Mouse (Mus musculus): Measurements from ENCODE around the gene Tnrc6a. TPM values are rescaled to one million over a fixed set of nuclear protein-coding genes. Genes with fewer than 3 reads are reported as not detected.

Tnrc6a gene
- polyA plus RNA-seq, 1 experiment from 2014 or later, result 70.9 TPM

DNA sequence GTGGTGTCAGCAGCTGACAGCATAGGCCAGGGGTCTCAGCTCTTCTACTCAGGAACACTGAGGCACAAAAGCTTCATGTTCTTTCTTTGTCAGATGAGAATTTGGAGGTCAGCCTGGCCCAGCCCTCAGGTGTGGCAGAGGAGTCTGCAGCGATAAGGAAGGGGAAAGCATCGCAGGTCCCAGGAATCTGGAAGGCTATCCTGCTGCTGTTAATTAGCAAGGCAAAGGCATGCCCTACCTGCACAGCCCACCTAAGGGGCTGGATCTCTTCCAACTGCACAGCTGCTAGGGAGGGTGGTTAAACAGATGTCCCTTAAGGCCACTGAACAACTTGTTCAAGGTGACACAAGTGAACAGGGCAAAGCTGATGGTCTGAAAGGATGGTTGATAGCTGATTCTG, 91.5 kb downstream of the Tnrc6a start:
- H3K4me2 ChIP-seq (replicated peaks), result no peak overlapping the region
- H3K36me3 ChIP-seq, result no peaks in the 10 kb centered on the region
- no peak overlapping the region for H3K9ac ChIP-seq
- H3K4me3 ChIP-seq, result no peak overlapping the region
- H3K9me3 ChIP-seq, result no peaks in the 10 kb centered on the region
- peaks cover 14% of the 10 kb centered on the region for H3K4me1 ChIP-seq
- H3K27ac ChIP-seq, result no peak overlapping the region
- H3K27me3 ChIP-seq, result no peaks in the 10 kb centered on the region
- no peak for ATAC-seq (ENCODE audit: insufficient number of reproducible peaks, insufficient read depth, low FRiP score, low TSS enrichment)
- 55% methylated on average over 2 of the region's 2 CpGs for WGBS

DNA sequence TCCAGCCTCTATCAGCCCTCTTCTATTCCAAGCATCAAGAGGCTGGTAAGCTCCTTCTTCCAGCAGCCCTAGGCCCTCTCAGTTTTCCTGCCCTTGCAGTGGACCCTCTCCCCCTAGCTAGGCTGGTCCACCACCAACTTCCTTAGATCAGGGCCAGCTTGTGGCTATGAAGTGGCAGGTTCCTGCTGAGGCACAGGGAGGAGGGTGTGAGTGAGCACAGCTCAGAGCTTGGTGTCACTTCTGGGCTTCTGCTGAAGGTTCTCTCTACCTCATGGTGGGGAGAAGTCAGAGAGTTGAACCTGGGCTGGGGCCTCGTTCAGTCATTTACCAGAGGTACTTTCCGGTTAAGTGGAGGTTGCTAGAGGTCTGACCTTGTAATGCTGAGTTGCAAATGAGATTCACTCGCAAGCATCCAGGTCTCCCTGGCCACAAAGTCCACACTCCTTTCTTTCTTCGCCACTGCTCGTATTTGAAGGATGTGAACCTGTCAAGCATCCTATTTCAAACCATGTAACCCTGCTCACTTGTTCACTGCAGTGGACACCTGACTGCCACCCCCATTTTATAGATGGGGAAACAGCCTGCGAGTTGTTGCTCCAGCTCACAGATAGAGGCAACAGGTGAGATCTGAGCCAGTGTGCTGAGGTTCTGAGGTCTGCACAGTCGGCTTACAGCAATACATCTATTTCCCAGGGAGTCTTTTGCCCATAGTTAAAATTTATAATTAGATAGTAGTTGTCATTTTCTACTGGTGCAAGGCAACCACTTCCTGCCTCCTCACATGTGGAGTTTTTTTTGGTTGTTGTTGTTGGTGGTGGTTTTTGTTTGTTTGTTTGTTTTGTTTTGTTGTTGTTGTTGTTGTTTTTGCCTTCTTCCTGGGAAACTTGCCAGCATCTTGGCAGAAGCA, 94.0 kb downstream of the Tnrc6a start:
- Histone ChIP-seq H3K4me3 (no peak overlapping the region), H3K27ac (no peak overlapping the region), H3K4me1 (peaks cover 22% of the 10 kb centered on the region), H3K36me3 (no peaks in the 10 kb centered on the region), H3K4me2 (replicated peaks) (no peak overlapping the region), H3K9me3 (no peaks in the 10 kb centered on the region), H3K27me3 (no peaks in the 10 kb centered on the region), H3K9ac (no peak overlapping the region)
- ATAC-seq (ENCODE audit: insufficient number of reproducible peaks, insufficient read depth, low FRiP score, low TSS enrichment), result no peak
- 75% methylated on average over 7 of the region's 7 CpGs for WGBS

DNA sequence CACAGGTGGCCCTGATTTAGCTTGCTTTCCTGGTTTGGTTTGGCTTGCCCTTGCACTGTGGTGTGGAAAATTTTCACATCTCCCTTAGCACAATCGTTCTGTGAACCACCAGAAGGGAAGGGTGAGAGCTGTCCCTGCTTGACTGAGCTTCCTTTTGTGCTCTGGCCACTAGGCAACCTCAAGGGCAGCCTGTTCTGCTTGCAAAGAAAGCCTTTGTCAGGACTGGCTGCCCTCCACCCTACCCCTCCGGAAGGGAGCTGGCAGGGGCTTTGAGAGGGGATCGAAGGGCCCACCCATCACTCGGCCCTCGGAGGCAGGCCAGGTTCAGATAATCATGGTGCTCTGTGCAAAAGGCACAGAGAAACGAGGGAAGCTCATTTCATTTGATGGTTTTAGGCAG, 94.9 kb downstream of the Tnrc6a start:
- no peak for ATAC-seq (ENCODE audit: insufficient number of reproducible peaks, insufficient read depth, low FRiP score, low TSS enrichment)
- Histone ChIP-seq H3K9ac (no peak overlapping the region), H3K9me3 (no peaks in the 10 kb centered on the region), H3K36me3 (no peaks in the 10 kb centered on the region), H3K27ac (no peak overlapping the region), H3K4me3 (no peak overlapping the region), H3K27me3 (no peaks in the 10 kb centered on the region), H3K4me2 (replicated peaks) (no peak overlapping the region), H3K4me1 (peaks cover 22% of the 10 kb centered on the region)
- 26% methylated on average over 6 of the region's 6 CpGs for WGBS

DNA sequence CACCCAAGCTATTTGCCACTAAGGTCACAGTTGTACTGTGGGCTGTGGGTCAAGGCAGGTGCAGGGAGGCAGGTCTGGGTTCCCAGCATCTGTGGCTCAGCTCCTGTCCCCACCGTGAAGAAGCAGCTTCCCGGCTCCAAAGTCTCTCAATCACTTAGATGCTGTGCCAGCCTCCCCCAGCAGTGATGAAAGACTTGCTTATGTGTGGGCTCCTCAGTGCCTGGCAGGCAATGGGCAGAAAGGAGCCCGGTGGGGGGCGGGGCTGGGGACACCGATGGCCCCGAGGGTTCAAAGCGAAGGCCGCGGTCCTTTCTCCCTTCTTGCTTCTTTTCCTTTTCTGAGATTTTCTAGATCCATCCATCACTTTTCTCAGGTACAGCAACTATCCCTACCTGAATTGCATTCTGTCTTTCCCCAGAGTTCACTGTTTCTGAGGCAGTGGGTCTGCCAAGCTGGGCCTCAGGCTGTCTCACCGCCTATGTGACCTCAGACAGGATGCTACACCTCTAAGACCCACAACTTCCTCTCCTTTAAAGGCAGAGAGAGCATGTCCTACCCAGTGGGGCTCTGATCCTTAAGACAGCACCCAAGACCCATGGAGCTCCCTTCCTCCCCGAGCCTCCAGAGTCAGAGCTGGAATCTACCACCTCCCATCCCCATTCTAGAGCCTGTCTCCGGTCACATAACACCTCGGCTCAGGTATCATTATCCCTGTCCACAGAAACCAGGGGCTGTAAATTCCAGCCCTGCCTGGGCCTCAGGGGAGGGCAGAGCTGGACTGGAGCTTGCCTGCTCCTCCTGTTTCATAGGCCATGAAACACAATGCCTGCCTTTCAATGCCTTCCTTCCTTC, 96.3 kb downstream of the Tnrc6a start:
- no peak overlapping the region for H3K9ac ChIP-seq
- no peak overlapping the region for H3K4me3 ChIP-seq
- no peak for ATAC-seq (ENCODE audit: insufficient number of reproducible peaks, insufficient read depth, low FRiP score, low TSS enrichment)
- H3K4me2 ChIP-seq (replicated peaks), result no peak overlapping the region
- H3K27me3 ChIP-seq, result no peaks in the 10 kb centered on the region
- peaks cover 12% of the 10 kb centered on the region for H3K4me1 ChIP-seq
- H3K36me3 ChIP-seq, result no peaks in the 10 kb centered on the region
- WGBS, result 65% methylated on average over 13 of the region's 13 CpGs
- H3K9me3 ChIP-seq, result no peaks in the 10 kb centered on the region
- no peak overlapping the region for H3K27ac ChIP-seq

DNA sequence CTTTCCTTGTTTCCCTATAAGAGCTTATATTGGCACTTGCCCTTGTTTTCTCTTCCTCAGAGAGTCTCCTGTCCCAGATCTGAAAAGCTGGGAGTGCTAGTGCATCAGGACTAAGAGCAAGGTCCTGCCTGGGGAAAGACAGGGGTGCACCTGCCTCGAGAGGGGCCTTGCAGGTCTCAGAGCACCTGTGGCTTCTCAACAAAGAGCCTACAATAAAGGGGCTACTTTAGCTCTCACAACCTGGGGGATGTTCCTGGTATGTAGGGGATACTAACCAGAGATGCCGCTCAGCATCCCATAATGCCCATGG, 96.9 kb downstream of the Tnrc6a start:
- Histone ChIP-seq H3K4me2 (replicated peaks) (no peak overlapping the region), H3K4me3 (no peak overlapping the region), H3K9ac (no peak overlapping the region), H3K9me3 (no peaks in the 10 kb centered on the region), H3K36me3 (no peaks in the 10 kb centered on the region), H3K27ac (no peak overlapping the region), H3K27me3 (no peaks in the 10 kb centered on the region), H3K4me1 (peaks cover 9% of the 10 kb centered on the region; the same call in 1 of the 2 replicates)
- ATAC-seq (ENCODE audit: insufficient number of reproducible peaks, insufficient read depth, low FRiP score, low TSS enrichment), result no peak
- WGBS, result 60% methylated on average over 2 of the region's 2 CpGs

DNA sequence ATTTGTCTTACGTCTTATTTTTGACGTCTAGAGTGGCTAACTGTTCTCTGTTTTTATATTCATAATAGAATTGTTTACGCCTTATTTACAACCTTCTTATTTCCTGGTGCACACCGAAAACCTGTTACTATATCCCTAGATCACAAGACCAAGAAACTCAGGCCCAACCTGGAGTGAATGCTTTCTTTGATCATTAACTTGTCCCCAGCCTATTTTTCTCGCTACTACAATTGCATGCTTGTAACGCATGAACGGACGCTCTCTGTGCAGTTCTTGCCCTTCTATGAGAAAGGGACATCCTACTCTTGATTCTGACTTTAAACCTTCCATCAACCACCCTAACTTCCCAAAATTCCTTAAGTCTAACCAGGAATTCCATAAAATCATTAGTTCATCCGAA, 100.4 kb downstream of the Tnrc6a start:
- H3K27ac ChIP-seq, result no peak overlapping the region
- no peak overlapping the region for H3K9ac ChIP-seq
- no peak overlapping the region for H3K4me2 ChIP-seq (replicated peaks)
- 81% methylated on average over 9 of the region's 9 CpGs for WGBS
- H3K9me3 ChIP-seq, result no peaks in the 10 kb centered on the region
- ATAC-seq (ENCODE audit: insufficient number of reproducible peaks, insufficient read depth, low FRiP score, low TSS enrichment), result no peak
- H3K4me1 ChIP-seq, result peaks cover 9% of the 10 kb centered on the region; the same call in 1 of the 2 replicates
- no peaks in the 10 kb centered on the region for H3K36me3 ChIP-seq
- no peak overlapping the region for H3K4me3 ChIP-seq
- no peaks in the 10 kb centered on the region for H3K27me3 ChIP-seq

DNA sequence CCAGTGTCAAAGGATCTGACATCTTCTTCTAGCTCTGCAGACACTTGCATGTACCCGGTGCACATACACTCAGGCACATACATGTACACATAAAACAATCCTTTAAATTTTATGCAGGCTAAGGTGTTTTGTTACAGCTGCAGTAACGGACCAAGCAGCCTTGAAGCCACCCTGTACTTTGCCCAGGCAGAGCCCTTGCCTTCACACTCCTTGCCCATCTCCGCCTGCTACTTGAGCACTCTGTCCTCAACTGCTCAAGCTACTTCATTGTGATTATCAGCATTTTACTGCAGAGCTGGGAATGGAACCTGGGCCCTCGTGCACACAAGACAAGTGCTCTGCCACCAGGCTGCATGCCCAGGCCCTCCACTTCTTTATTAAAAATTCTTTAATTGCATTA, 101.5 kb downstream of the Tnrc6a start:
- no peak for ATAC-seq (ENCODE audit: insufficient number of reproducible peaks, insufficient read depth, low FRiP score, low TSS enrichment)
- Histone ChIP-seq H3K9me3 (no peaks in the 10 kb centered on the region), H3K4me2 (replicated peaks) (no peak overlapping the region), H3K27me3 (no peaks in the 10 kb centered on the region), H3K36me3 (no peaks in the 10 kb centered on the region), H3K27ac (no peak overlapping the region), H3K4me3 (no peak overlapping the region), H3K9ac (no peak overlapping the region), H3K4me1 (peaks cover 8% of the 10 kb centered on the region; the same call in 1 of the 2 replicates)
- 83% methylated on average over 4 of the region's 4 CpGs for WGBS

DNA sequence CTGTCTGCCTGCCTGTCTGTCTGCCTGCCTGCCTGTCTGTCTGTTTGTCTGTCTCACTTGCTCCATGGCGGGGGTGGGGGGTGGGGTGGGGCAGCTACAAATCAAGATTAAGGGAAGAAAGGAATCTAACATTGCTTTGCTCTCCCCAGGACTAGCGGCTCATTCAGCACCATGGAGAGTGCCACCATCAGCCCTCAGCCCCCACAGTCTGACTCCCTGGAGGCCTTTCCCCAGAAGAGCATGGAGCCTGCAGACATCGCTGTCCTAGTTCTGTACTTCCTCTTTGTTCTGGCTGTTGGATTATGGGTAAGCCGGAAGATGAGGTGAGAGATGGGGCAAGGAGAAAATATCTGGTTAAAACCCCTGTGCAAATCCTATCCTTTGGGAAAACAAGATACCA, 111.8 kb downstream of the Tnrc6a start:
- no peak for ATAC-seq (ENCODE audit: insufficient number of reproducible peaks, insufficient read depth, low FRiP score, low TSS enrichment)
- no peaks in the 10 kb centered on the region for H3K36me3 ChIP-seq
- H3K4me2 ChIP-seq (replicated peaks), result no peak overlapping the region
- H3K27me3 ChIP-seq, result no peaks in the 10 kb centered on the region
- H3K9me3 ChIP-seq, result no peaks in the 10 kb centered on the region
- H3K9ac ChIP-seq, result no peak overlapping the region
- no peak overlapping the region for H3K27ac ChIP-seq
- no peak overlapping the region for H3K4me3 ChIP-seq
- 22% methylated on average over 4 of the region's 4 CpGs for WGBS
- no peaks in the 10 kb centered on the region for H3K4me1 ChIP-seq

DNA sequence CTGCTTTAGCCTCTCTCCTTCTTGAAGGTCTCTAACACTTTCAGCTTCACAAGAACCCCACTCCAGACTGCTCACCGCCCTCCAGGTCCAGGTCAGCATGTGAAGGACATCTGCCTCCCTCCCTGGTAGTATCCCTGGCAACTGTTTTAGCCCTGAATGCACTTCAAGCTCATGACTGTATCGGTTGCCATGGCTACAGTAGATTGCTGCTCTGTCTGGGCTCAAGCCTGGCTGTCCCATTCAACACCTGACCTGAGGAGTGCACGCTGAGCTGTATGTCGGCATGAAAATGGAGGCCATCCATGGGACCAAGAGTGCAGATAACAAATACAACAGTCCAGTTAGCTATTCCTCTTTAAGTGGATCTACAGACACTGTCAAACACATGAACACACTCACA, 114.9 kb downstream of the Tnrc6a start:
- WGBS, result 79% methylated on average over 4 of the region's 4 CpGs
- no peak overlapping the region for H3K9ac ChIP-seq
- no peak for ATAC-seq (ENCODE audit: insufficient number of reproducible peaks, insufficient read depth, low FRiP score, low TSS enrichment)
- no peak overlapping the region for H3K27ac ChIP-seq
- H3K4me2 ChIP-seq (replicated peaks), result no peak overlapping the region
- no peaks in the 10 kb centered on the region for H3K27me3 ChIP-seq
- no peaks in the 10 kb centered on the region for H3K4me1 ChIP-seq
- H3K4me3 ChIP-seq, result no peak overlapping the region
- no peaks in the 10 kb centered on the region for H3K36me3 ChIP-seq
- H3K9me3 ChIP-seq, result no peaks in the 10 kb centered on the region

DNA sequence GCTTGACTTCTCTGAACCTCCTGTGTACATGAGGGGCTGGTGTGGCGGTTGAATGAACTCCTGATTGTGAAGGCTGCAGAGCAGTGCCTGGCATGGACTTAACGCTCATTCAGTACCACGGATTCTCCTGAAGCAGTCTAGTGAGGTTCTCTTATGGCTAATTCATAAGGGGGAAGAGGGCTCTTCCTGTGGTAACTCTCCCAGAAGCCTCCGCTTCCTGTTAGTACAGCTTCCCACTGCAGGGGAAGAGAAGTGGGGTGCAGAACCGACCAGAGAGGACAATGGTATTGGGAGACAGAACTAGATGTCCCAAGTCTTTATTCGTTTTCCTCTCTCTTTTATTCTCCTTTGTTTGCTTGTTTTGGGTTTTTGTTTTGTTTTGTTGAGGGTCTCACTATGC, 116.4 kb downstream of the Tnrc6a start:
- Histone ChIP-seq H3K36me3 (no peaks in the 10 kb centered on the region), H3K27me3 (no peaks in the 10 kb centered on the region), H3K4me3 (no peak overlapping the region), H3K9me3 (no peaks in the 10 kb centered on the region), H3K4me1 (no peaks in the 10 kb centered on the region), H3K9ac (no peak overlapping the region), H3K27ac (no peak overlapping the region), H3K4me2 (replicated peaks) (no peak overlapping the region)
- 71% methylated on average over 6 of the region's 6 CpGs for WGBS
- no peak for ATAC-seq (ENCODE audit: insufficient number of reproducible peaks, insufficient read depth, low FRiP score, low TSS enrichment)

DNA sequence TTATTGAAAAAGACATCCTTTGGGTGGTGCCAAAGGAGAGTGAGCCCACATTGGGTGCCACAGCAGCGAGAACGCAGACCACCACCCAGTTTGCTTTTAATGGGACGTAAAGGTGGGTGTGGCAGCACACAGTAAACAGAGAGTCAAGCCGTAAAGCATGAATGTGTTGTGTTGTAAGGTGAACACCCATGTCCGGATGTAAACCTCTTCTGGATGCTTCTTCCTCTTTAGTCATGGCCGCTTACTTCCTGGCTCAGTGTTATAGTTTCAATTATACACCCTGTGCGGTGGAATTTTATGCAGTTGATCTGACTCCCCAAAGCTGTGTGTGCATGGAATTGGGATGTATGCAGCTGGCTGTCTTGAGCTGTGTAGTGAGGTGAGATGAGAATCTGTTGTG, 118.6 kb downstream of the Tnrc6a start:
- Histone ChIP-seq H3K4me3 (no peak overlapping the region), H3K9ac (no peak overlapping the region), H3K36me3 (no peaks in the 10 kb centered on the region), H3K27ac (no peak overlapping the region), H3K4me2 (replicated peaks) (no peak overlapping the region), H3K9me3 (no peaks in the 10 kb centered on the region), H3K27me3 (no peaks in the 10 kb centered on the region), H3K4me1 (no peaks in the 10 kb centered on the region)
- no peak for ATAC-seq (ENCODE audit: insufficient number of reproducible peaks, insufficient read depth, low FRiP score, low TSS enrichment)
- WGBS, result 90% methylated on average over 7 of the region's 7 CpGs

DNA sequence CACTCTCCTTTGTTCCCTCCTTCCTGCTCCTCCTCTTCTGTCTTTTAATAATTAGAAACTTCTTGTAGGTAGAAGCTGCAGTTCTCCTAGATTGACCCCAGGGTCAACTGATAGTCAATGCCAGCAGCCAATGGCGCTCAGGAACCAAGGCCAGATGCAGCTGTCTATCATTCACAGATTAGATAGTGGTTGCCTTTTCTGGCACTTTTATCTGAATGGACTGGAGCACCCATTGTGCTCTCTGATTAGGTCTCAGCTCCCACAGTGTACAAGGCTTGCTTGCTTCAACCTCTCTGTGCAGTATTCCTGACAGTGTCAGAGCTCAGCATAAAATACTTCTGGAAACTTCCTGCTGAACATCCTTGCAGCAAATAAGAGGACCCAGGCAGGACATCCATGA, 121.1 kb downstream of the Tnrc6a start:
- H3K4me2 ChIP-seq (replicated peaks), result no peak overlapping the region
- no peak overlapping the region for H3K27ac ChIP-seq
- H3K9ac ChIP-seq, result no peak overlapping the region
- ATAC-seq (ENCODE audit: insufficient number of reproducible peaks, insufficient read depth, low FRiP score, low TSS enrichment), result no peak
- no peaks in the 10 kb centered on the region for H3K36me3 ChIP-seq
- 73% methylated on average over 1 of the region's 1 CpGs for WGBS
- H3K9me3 ChIP-seq, result no peaks in the 10 kb centered on the region
- H3K27me3 ChIP-seq, result no peaks in the 10 kb centered on the region
- no peaks in the 10 kb centered on the region for H3K4me1 ChIP-seq
- H3K4me3 ChIP-seq, result no peak overlapping the region
